Mouse (Mus musculus): ENCODE data around the gene Xdh. TPM values are rescaled to one million over a fixed set of nuclear protein-coding genes. Genes with fewer than 3 reads are reported as not detected.

Xdh gene
- polyA plus RNA-seq, 1 experiment = 0.33 TPM

- H3K79me3 ChIP-seq (ENCODE audit: low read depth) = no peaks in the 10 kb centered on the region
- H3ac ChIP-seq (ENCODE audit: control insufficient read depth, insufficient read length, low read depth) = no peak overlapping the region
- peaks cover 4% of the 10 kb centered on the region for H3K27me3 ChIP-seq (ENCODE audit: control insufficient read depth, insufficient read depth, insufficient read length)
- no peak overlapping the region for H3K4me3 ChIP-seq (ENCODE audit: insufficient read depth, poor library complexity, severe bottlenecking)
- H3K79me2 ChIP-seq (ENCODE audit: control insufficient read depth, insufficient read depth) = no peaks in the 10 kb centered on the region
- no peaks in the 10 kb centered on the region for H3K36me3 ChIP-seq (ENCODE audit: control insufficient read depth, insufficient read depth)
- no peak for TF ChIP-seq MYOD1 (IDR thresholded peaks at IDR 0.05; ENCODE audit: control insufficient read depth, insufficient read length, low read depth)
- TF ChIP-seq USF1 (IDR thresholded peaks at IDR 0.05; ENCODE audit: low read depth) = no peak
- TF ChIP-seq CTCF (IDR thresholded peaks at IDR 0.05; ENCODE audit: control insufficient read depth, insufficient read depth, insufficient read length) = no peak
Observed at GRCm38 (mm10) chr17:73839086-73839835, 110.7 kb downstream of the Xdh start.

GRCm38 (mm10) chr17:73837244-73837643 lies 112.8 kb downstream of the Xdh start:
- Histone ChIP-seq H3K36me3 (ENCODE audit: control insufficient read depth, insufficient read depth) (no peaks in the 10 kb centered on the region), H3ac (ENCODE audit: control insufficient read depth, insufficient read length, low read depth) (no peak overlapping the region), H3K79me2 (ENCODE audit: control insufficient read depth, insufficient read depth) (no peaks in the 10 kb centered on the region), H3K4me3 (ENCODE audit: insufficient read depth, poor library complexity, severe bottlenecking) (no peak overlapping the region), H3K27me3 (ENCODE audit: control insufficient read depth, insufficient read depth, insufficient read length) (peaks cover 4% of the 10 kb centered on the region), H3K79me3 (ENCODE audit: low read depth) (no peaks in the 10 kb centered on the region)
- TF ChIP-seq CTCF (IDR thresholded peaks at IDR 0.05; ENCODE audit: control insufficient read depth, insufficient read depth, insufficient read length) (no peak), USF1 (IDR thresholded peaks at IDR 0.05; ENCODE audit: low read depth) (no peak), MYOG (IDR thresholded peaks at IDR 0.05; ENCODE audit: control insufficient read depth, extremely low read depth, insufficient read length) (no peak), CEBPB (IDR thresholded peaks at IDR 0.05; ENCODE audit: low read depth) (no peak), MYOD1 (IDR thresholded peaks at IDR 0.05; ENCODE audit: control insufficient read depth, insufficient read length, low read depth) (no peak), FOSL1 (IDR thresholded peaks at IDR 0.05; ENCODE audit: insufficient read depth, low read length, poor library complexity, severe bottlenecking) (no peak), MAX (IDR thresholded peaks at IDR 0.05) (no peak)

- Histone ChIP-seq H3K27me3 (ENCODE audit: control insufficient read depth, insufficient read depth, insufficient read length) (peaks cover 4% of the 10 kb centered on the region), H3ac (ENCODE audit: control insufficient read depth, insufficient read length, low read depth) (no peak overlapping the region), H3K4me3 (ENCODE audit: insufficient read depth, poor library complexity, severe bottlenecking) (no peak overlapping the region), H3K36me3 (ENCODE audit: control insufficient read depth, insufficient read depth) (no peaks in the 10 kb centered on the region), H3K79me2 (ENCODE audit: control insufficient read depth, insufficient read depth) (no peaks in the 10 kb centered on the region), H3K79me3 (ENCODE audit: low read depth) (no peaks in the 10 kb centered on the region)
- no peak for TF ChIP-seq USF1 (IDR thresholded peaks at IDR 0.05; ENCODE audit: low read depth)
- TF ChIP-seq CTCF (IDR thresholded peaks at IDR 0.05; ENCODE audit: control insufficient read depth, insufficient read depth, insufficient read length) = no peak
- no peak for TF ChIP-seq FOSL1 (IDR thresholded peaks at IDR 0.05; ENCODE audit: insufficient read depth, low read length, poor library complexity, severe bottlenecking)
- no peak for TF ChIP-seq MYOD1 (IDR thresholded peaks at IDR 0.05; ENCODE audit: control insufficient read depth, insufficient read length, low read depth)
- TF ChIP-seq CEBPB (IDR thresholded peaks at IDR 0.05; ENCODE audit: low read depth) = no peak
Observed at GRCm38 (mm10) chr17:73836601-73837000, 113.4 kb downstream of the Xdh start.

Other genes with a start within 250 kb of the Xdh start
- not detected for gene Galnt14, start 239.7 kb downstream of the Xdh start, polyA plus RNA-seq (2012; fragmentation: generic; extraction: Trizol)
- gene Ehd3, start 146.1 kb downstream of the Xdh start, polyA plus RNA-seq (2012; fragmentation: generic; extraction: Trizol) = 5.6 TPM
- not detected for gene Srd5a2, start 97.7 kb upstream of the Xdh start, polyA plus RNA-seq (2012; fragmentation: generic; extraction: Trizol)

Measured in C2C12 (cell line).